Mouse (Mus musculus): ENCODE measurements at regions not wholly inside any gene's neighbourhood (a gene's known extent, or its start where the extent isn't known, plus 50 kb on each side); places are given as distances from the start of the nearest gene placed in this dataset.

- TF ChIP-seq CTCF (IDR thresholded peaks at IDR 0.05; ENCODE audit: low read depth) (no peak), EP300 (IDR thresholded peaks at IDR 0.05; ENCODE audit: low read depth) (no peak)
- H3K36me3 ChIP-seq (replicated peaks; ENCODE audit: control insufficient read depth, insufficient read depth, low read length): no peaks in the 10 kb centered on the region
- H3K4me1 ChIP-seq (ENCODE audit: control insufficient read depth, insufficient read depth): no peaks in the 10 kb centered on the region
- no peaks in the 10 kb centered on the region for H3K9me3 ChIP-seq (replicated peaks; ENCODE audit: control insufficient read depth, low read length)
- DNase-seq (ENCODE audit: low spot score) (peak; percentile 28), ATAC-seq (ENCODE audit: insufficient read depth, low read depth) (no peak)
- no peak overlapping the region for H3K27ac ChIP-seq (ENCODE audit: low read depth)
- WGBS: 26% methylated on average over 11 of the region's 11 CpGs
- H3K9ac ChIP-seq (replicated peaks; ENCODE audit: low read depth, low read length): no peak overlapping the region
- no peaks in the 10 kb centered on the region for H3K27me3 ChIP-seq (ENCODE audit: control insufficient read depth, insufficient read depth, low read length)
- H3K4me2 ChIP-seq (ENCODE audit: low read depth, low read length): no peak overlapping the region
- no peak overlapping the region for H3K4me3 ChIP-seq (ENCODE audit: low read depth, low read length)
Observed at GRCm38 (mm10) chr11:65495034-65495433, 225.2 kb upstream of the Myocd start.

GRCm38 (mm10) chr11:65490426-65490825, 220.6 kb upstream of the Myocd start:
- DNase-seq (ENCODE audit: low spot score): no peak
- 87% methylated on average over 3 of the region's 3 CpGs for WGBS
- Histone ChIP-seq H3K36me3 (replicated peaks; ENCODE audit: control insufficient read depth, insufficient read depth, low read length) (no peaks in the 10 kb centered on the region), H3K27me3 (ENCODE audit: control insufficient read depth, insufficient read depth, low read length) (no peaks in the 10 kb centered on the region), H3K4me3 (ENCODE audit: low read depth, low read length) (no peak overlapping the region), H3K4me2 (ENCODE audit: low read depth, low read length) (no peak overlapping the region), H3K4me1 (ENCODE audit: control insufficient read depth, insufficient read depth) (no peaks in the 10 kb centered on the region), H3K9me3 (replicated peaks; ENCODE audit: control insufficient read depth, low read length) (no peaks in the 10 kb centered on the region), H3K9ac (replicated peaks; ENCODE audit: low read depth, low read length) (no peak overlapping the region), H3K27ac (ENCODE audit: low read depth) (no peak overlapping the region)
- ATAC-seq (ENCODE audit: insufficient read depth, low read depth): no peak
- no peak for TF ChIP-seq CTCF (IDR thresholded peaks at IDR 0.05; ENCODE audit: low read depth)
- no peak for TF ChIP-seq EP300 (IDR thresholded peaks at IDR 0.05; ENCODE audit: low read depth)

- Histone ChIP-seq H3K27ac (ENCODE audit: low read depth) (no peak overlapping the region), H3K4me1 (ENCODE audit: control insufficient read depth, insufficient read depth) (0 out of 2 replicates have a peak, but pooled peaks cover 3% of the 10 kb centered on the region), H3K36me3 (replicated peaks; ENCODE audit: control insufficient read depth, insufficient read depth, low read length) (no peaks in the 10 kb centered on the region), H3K9ac (replicated peaks; ENCODE audit: low read depth, low read length) (no peak overlapping the region), H3K4me3 (ENCODE audit: low read depth, low read length) (no peak overlapping the region), H3K9me3 (replicated peaks; ENCODE audit: control insufficient read depth, low read length) (no peaks in the 10 kb centered on the region), H3K4me2 (ENCODE audit: low read depth, low read length) (no peak overlapping the region), H3K27me3 (ENCODE audit: control insufficient read depth, insufficient read depth, low read length) (no peaks in the 10 kb centered on the region)
- no peak for TF ChIP-seq EP300 (IDR thresholded peaks at IDR 0.05; ENCODE audit: low read depth)
- TF ChIP-seq CTCF (IDR thresholded peaks at IDR 0.05; ENCODE audit: low read depth): no peak
- 77% methylated on average over 18 of the region's 18 CpGs for WGBS
- ATAC-seq (ENCODE audit: insufficient read depth, low read depth) (no peak), DNase-seq (ENCODE audit: low spot score) (no peak)
Observed at GRCm38 (mm10) chr11:65475821-65476540, 206.2 kb upstream of the Myocd start.

GRCm38 (mm10) chr11:65475302-65475701, 205.5 kb upstream of the Myocd start:
- H3K27me3 ChIP-seq (ENCODE audit: control insufficient read depth, insufficient read depth, low read length): no peaks in the 10 kb centered on the region
- TF ChIP-seq EP300 (IDR thresholded peaks at IDR 0.05; ENCODE audit: low read depth) (no peak), CTCF (IDR thresholded peaks at IDR 0.05; ENCODE audit: low read depth) (0 out of 2 replicates have a peak, but pooled peaks have one; percentile 7)

GRCm38 (mm10) chr11:65469762-65470741, 200.3 kb upstream of the Myocd start:
- Histone ChIP-seq H3K9me3 (replicated peaks; ENCODE audit: control insufficient read depth, low read length) (no peaks in the 10 kb centered on the region), H3K36me3 (replicated peaks; ENCODE audit: control insufficient read depth, insufficient read depth, low read length) (no peaks in the 10 kb centered on the region), H3K4me3 (ENCODE audit: low read depth, low read length) (no peak overlapping the region), H3K27ac (ENCODE audit: low read depth) (no peak overlapping the region), H3K4me2 (ENCODE audit: low read depth, low read length) (no peak overlapping the region), H3K27me3 (ENCODE audit: control insufficient read depth, insufficient read depth, low read length) (no peaks in the 10 kb centered on the region), H3K9ac (replicated peaks; ENCODE audit: low read depth, low read length) (no peak overlapping the region), H3K4me1 (ENCODE audit: control insufficient read depth, insufficient read depth) (0 out of 2 replicates have a peak, but pooled peaks cover 3% of the 10 kb centered on the region)
- DNase-seq (ENCODE audit: low spot score) (no peak), ATAC-seq (ENCODE audit: insufficient read depth, low read depth) (no peak)
- WGBS: 78% methylated on average over 9 of the region's 9 CpGs
- no peak for TF ChIP-seq CTCF (IDR thresholded peaks at IDR 0.05; ENCODE audit: low read depth)
- TF ChIP-seq EP300 (IDR thresholded peaks at IDR 0.05; ENCODE audit: low read depth): no peak

More at GRCm38 (mm10) chr11:65475302-65475701, 205.5 kb upstream of the Myocd start:
- no peak overlapping the region for H3K4me2 ChIP-seq (ENCODE audit: low read depth, low read length)
- no peak overlapping the region for H3K4me3 ChIP-seq (ENCODE audit: low read depth, low read length)
- DNase-seq (ENCODE audit: low spot score) (peak; percentile 79), ATAC-seq (ENCODE audit: insufficient read depth, low read depth) (peak; percentile 86)
- 27% methylated on average over 12 of the region's 12 CpGs for WGBS
- H3K9me3 ChIP-seq (replicated peaks; ENCODE audit: control insufficient read depth, low read length): no peaks in the 10 kb centered on the region
- 0 out of 2 replicates have a peak, but pooled peaks cover 3% of the 10 kb centered on the region for H3K4me1 ChIP-seq (ENCODE audit: control insufficient read depth, insufficient read depth)
- H3K9ac ChIP-seq (replicated peaks; ENCODE audit: low read depth, low read length): no peak overlapping the region
- H3K27ac ChIP-seq (ENCODE audit: low read depth): no peak overlapping the region
- H3K36me3 ChIP-seq (replicated peaks; ENCODE audit: control insufficient read depth, insufficient read depth, low read length): no peaks in the 10 kb centered on the region
